Mouse (Mus musculus): ENCODE results near the gene Slc5a3. TPM values are rescaled to one million over a fixed set of nuclear protein-coding genes. Genes with fewer than 3 reads are reported as not detected.
A peak's percentile ranks its signal among the peaks of the same experiment; 100 is the strongest.
"Not testable (repeated sequence)": the region's sequence is repeated elsewhere in the genome, so short reads cannot be mapped to it uniquely, and the experiment has no call there.

The Slc5a3 gene
- polyA plus RNA-seq, 1 experiment from 2014 or later = 3.6 TPM

DNA sequence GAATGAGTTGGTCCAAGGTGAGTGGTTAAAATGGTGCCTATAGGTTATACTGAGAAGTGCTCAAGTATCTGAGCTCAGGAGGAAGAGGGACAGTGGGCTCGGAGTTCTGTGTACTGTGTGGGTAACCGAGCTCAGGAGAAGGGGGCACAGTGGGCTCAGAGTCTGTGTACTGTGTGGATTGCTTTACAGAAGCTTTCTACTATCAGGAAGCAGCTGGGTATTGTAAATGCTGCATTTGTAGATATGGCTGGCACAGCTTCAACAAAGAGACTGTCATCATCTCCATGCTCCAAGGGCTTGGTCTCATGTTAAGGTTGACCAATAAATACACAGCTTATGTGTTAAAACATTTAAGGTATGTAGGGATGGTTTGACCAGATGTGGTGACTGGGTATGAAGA lies 6.7 kb downstream of the Slc5a3 start:
- no peak for ATAC-seq (ENCODE audit: extremely low read depth, insufficient number of reproducible peaks, low FRiP score, low TSS enrichment)
- Histone ChIP-seq H3K9me3 (no peaks in the 10 kb centered on the region), H3K4me3 (no peak overlapping the region), H3K36me3 (peaks cover 81% of the 10 kb centered on the region), H3K4me1 (peaks cover 21% of the 10 kb centered on the region), H3K27me3 (replicated peaks) (no peaks in the 10 kb centered on the region), H3K27ac (replicated peaks) (no peak overlapping the region), H3K4me2 (no peak overlapping the region), H3K9ac (no peak overlapping the region)
- 68% methylated on average over 2 of the region's 2 CpGs for WGBS

- H3K9me3 ChIP-seq = no peaks in the 10 kb centered on the region
- H3K4me1 ChIP-seq = no peaks in the 10 kb centered on the region
- H3K27me3 ChIP-seq (replicated peaks) = no peaks in the 10 kb centered on the region
- no peak for ATAC-seq (ENCODE audit: extremely low read depth, insufficient number of reproducible peaks, low FRiP score, low TSS enrichment)
- H3K27ac ChIP-seq (replicated peaks) = no peak overlapping the region
- 75% methylated on average over 8 of the region's 8 CpGs for WGBS
- H3K36me3 ChIP-seq = peaks cover 67% of the 10 kb centered on the region
- H3K4me2 ChIP-seq = no peak overlapping the region
- no peak overlapping the region for H3K4me3 ChIP-seq
- H3K9ac ChIP-seq = no peak overlapping the region
These were observed 12.2 kb downstream of the Slc5a3 start for GRCm38 (mm10) chr16:92070338-92070737.

- Histone ChIP-seq H3K36me3 (peaks cover 48% of the 10 kb centered on the region), H3K27ac (replicated peaks) (no peak overlapping the region), H3K9ac (no peak overlapping the region), H3K4me1 (no peaks in the 10 kb centered on the region), H3K4me3 (no peak overlapping the region), H3K9me3 (no peaks in the 10 kb centered on the region), H3K27me3 (replicated peaks) (no peaks in the 10 kb centered on the region), H3K4me2 (no peak overlapping the region)
- ATAC-seq (ENCODE audit: extremely low read depth, insufficient number of reproducible peaks, low FRiP score, low TSS enrichment) = no peak
- 92% methylated on average over 8 of the region's 8 CpGs for WGBS
These were observed 18.7 kb downstream of the Slc5a3 start for GRCm38 (mm10) chr16:92076797-92077196.

GRCm38 (mm10) chr16:92083771-92084453 lies 25.8 kb downstream of the Slc5a3 start:
- no peaks in the 10 kb centered on the region for H3K27me3 ChIP-seq (replicated peaks)
- H3K9me3 ChIP-seq = no peaks in the 10 kb centered on the region
- H3K9ac ChIP-seq = no peak overlapping the region
- no peak for ATAC-seq (ENCODE audit: extremely low read depth, insufficient number of reproducible peaks, low FRiP score, low TSS enrichment)
- WGBS = 84% methylated on average over 10 of the region's 10 CpGs
- no peak overlapping the region for H3K4me2 ChIP-seq
- H3K36me3 ChIP-seq = peaks cover 26% of the 10 kb centered on the region
- no peak overlapping the region for H3K4me3 ChIP-seq
- H3K27ac ChIP-seq (replicated peaks) = no peak overlapping the region
- no peaks in the 10 kb centered on the region for H3K4me1 ChIP-seq

DNA sequence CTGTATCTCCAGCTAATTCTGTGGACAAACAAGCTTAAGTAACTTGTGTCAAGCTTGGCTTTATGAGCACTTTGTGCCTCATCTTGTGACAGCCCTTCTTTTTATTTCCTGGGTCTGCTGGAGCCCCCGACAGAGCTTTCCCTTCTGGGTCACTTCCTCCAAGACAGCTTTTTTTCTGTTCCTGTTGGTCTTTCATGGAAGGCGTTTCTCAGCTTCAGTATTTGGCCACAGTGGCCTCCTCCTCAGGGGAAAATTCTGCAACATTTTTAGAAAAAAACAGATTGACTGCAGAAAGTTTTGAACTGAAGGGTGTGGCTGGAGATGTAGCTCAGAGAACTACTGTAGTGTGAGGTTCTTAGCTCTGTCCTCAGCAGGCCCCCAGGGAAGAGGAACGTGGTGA lies 31.1 kb downstream of the Slc5a3 start:
- ATAC-seq (ENCODE audit: extremely low read depth, insufficient number of reproducible peaks, low FRiP score, low TSS enrichment) = no peak
- H3K4me2 ChIP-seq = no peak overlapping the region
- H3K4me1 ChIP-seq = no peaks in the 10 kb centered on the region
- no peak overlapping the region for H3K4me3 ChIP-seq
- no peaks in the 10 kb centered on the region for H3K27me3 ChIP-seq (replicated peaks)
- no peaks in the 10 kb centered on the region for H3K9me3 ChIP-seq
- no peak overlapping the region for H3K27ac ChIP-seq (replicated peaks)
- WGBS = 68% methylated on average over 3 of the region's 3 CpGs
- no peaks in the 10 kb centered on the region for H3K36me3 ChIP-seq
- H3K9ac ChIP-seq = no peak overlapping the region

DNA sequence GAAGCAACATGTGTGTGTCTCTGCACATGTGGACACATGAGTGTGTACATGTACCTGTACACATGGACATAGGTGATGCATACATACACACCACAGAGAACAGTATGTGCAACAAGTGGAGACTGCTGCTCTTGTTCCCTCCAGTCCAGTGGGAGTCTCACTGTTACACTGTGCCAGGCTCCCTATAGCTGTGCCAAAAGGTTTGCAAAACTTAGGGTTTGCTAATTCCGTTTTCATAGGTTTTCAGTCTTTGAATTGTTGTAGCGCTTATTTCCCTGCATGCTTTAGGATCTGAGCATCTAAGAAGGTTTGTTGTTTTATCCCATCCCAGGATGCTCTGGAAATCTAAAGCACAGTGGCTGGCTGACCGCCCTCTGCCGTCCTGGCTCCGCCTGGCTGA lies 33.8 kb downstream of the Slc5a3 start:
- Histone ChIP-seq H3K4me3 (no peak overlapping the region), H3K9ac (no peak overlapping the region), H3K36me3 (0 out of 2 replicates have a peak, but pooled peaks cover 3% of the 10 kb centered on the region), H3K27me3 (replicated peaks) (no peaks in the 10 kb centered on the region), H3K4me1 (peaks cover 7% of the 10 kb centered on the region; the same call in 1 of the 2 replicates), H3K9me3 (no peaks in the 10 kb centered on the region), H3K27ac (replicated peaks) (no peak overlapping the region), H3K4me2 (no peak overlapping the region)
- WGBS = 65% methylated on average over 5 of the region's 5 CpGs
- no peak for ATAC-seq (ENCODE audit: extremely low read depth, insufficient number of reproducible peaks, low FRiP score, low TSS enrichment)

DNA sequence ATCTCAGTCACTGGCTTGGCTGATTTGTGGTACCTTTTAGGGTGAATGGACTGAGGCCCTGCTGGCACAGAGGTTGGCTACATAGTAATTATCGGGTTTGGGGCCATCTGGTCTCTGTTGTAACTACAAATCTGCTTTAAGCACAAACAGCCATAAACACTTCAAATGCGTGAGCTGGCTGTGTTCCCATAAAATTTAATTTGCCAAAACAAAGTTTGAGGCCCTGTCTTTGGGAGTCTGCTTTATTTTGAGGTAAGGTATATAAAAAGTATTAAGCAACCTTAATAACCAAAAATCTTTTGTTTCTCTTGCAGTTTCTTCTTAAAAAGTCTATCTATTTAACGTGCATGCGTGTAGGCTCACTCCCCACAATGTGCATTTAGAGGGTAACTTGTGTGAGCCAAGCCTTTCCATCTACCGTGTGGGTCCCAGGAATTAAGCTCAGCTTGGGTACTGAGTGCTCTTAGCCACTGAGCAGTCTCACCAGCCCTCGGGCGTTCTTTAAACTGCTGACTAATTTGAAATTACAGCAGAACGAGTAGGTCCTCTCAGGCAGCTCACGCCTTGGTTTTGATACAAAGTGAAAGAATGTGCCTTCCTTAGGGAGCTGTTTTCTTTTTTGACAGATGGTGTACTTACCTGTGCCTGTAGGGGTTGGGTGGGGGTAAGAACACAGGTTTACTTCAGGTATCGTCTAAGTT lies 40.4 kb downstream of the Slc5a3 start:
- Histone ChIP-seq H3K27me3 (replicated peaks) (no peaks in the 10 kb centered on the region), H3K4me1 (peaks cover 16% of the 10 kb centered on the region), H3K4me3 (no peak overlapping the region), H3K4me2 (no peak overlapping the region), H3K36me3 (peaks cover 32% of the 10 kb centered on the region), H3K9ac (no peak overlapping the region), H3K27ac (replicated peaks) (no peak overlapping the region), H3K9me3 (no peaks in the 10 kb centered on the region)
- WGBS = 83% methylated on average over 10 of the region's 10 CpGs
- ATAC-seq (ENCODE audit: extremely low read depth, insufficient number of reproducible peaks, low FRiP score, low TSS enrichment) = no peak

- H3K27me3 ChIP-seq (replicated peaks) = no peaks in the 10 kb centered on the region
- no peak overlapping the region for H3K4me2 ChIP-seq
- ATAC-seq (ENCODE audit: extremely low read depth, insufficient number of reproducible peaks, low FRiP score, low TSS enrichment) = no peak
- H3K9me3 ChIP-seq = no peaks in the 10 kb centered on the region
- no peak overlapping the region for H3K27ac ChIP-seq (replicated peaks)
- no peak overlapping the region for H3K9ac ChIP-seq
- no peak overlapping the region for H3K4me3 ChIP-seq
- 89% methylated on average over 16 of the region's 16 CpGs for whole genome bisulfite sequencing
- peaks cover 32% of the 10 kb centered on the region for H3K36me3 ChIP-seq
- H3K4me1 ChIP-seq = peaks cover 25% of the 10 kb centered on the region
These were observed 41.5 kb downstream of the Slc5a3 start for GRCm38 (mm10) chr16:92099598-92099997.

GRCm38 (mm10) chr16:92100111-92100510 lies 42.0 kb downstream of the Slc5a3 start:
- H3K27ac ChIP-seq (replicated peaks) = no peak overlapping the region
- peaks cover 32% of the 10 kb centered on the region for H3K36me3 ChIP-seq
- WGBS = 81% methylated on average over 4 of the region's 4 CpGs
- no peak overlapping the region for H3K4me2 ChIP-seq
- no peaks in the 10 kb centered on the region for H3K27me3 ChIP-seq (replicated peaks)
- H3K4me3 ChIP-seq = no peak overlapping the region
- no peak overlapping the region for H3K9ac ChIP-seq
- ATAC-seq (ENCODE audit: extremely low read depth, insufficient number of reproducible peaks, low FRiP score, low TSS enrichment) = no peak
- H3K4me1 ChIP-seq = peaks cover 30% of the 10 kb centered on the region
- no peaks in the 10 kb centered on the region for H3K9me3 ChIP-seq

DNA sequence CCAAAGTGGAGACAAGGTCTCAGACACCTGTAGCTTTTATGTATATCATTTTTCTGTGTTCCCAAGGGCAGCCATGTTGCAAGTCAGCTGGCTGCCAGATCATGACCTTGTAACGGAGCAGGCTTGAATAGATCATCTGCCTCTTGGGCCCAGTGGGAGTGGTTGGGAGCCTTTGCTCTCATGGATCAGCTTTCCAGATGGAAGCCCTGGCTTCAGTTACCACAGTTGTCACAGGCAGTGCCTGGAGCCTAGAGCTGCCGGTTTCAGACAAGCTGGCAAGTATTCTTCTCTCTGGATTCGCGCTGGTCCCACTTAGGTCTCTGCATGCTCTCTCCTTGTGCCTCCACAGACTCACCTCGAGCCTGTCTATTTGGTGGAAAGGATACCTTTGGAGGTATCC lies 44.0 kb downstream of the Slc5a3 start:
- H3K4me2 ChIP-seq = no peak overlapping the region
- no peak overlapping the region; the same call in 1 of the 2 replicates for H3K27ac ChIP-seq (replicated peaks)
- H3K27me3 ChIP-seq (replicated peaks) = no peaks in the 10 kb centered on the region
- no peak for ATAC-seq (ENCODE audit: extremely low read depth, insufficient number of reproducible peaks, low FRiP score, low TSS enrichment)
- 85% methylated on average over 5 of the region's 5 CpGs for WGBS
- H3K36me3 ChIP-seq = peaks cover 29% of the 10 kb centered on the region
- no peaks in the 10 kb centered on the region for H3K9me3 ChIP-seq
- H3K4me1 ChIP-seq = peaks cover 32% of the 10 kb centered on the region
- H3K4me3 ChIP-seq = no peak overlapping the region
- no peak overlapping the region for H3K9ac ChIP-seq

DNA sequence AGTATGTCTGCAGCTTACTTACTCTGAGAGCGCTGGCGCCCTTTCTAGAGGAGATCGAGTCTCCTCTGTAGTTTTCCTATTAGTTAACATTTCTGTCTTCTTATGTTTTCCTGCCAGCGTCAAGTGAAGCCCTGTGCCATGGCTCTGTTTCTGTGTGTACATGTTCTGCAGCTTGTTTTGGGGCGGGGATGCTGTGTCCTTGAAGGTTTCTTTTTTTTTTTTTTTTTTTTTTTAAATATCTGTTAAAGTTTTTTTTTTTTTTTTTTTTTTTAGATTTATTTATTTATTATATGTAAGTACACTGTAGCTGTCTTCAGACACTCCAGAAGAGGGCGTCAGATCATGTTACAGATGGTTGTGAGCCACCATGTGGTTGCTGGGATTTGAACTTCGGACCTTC lies 44.8 kb downstream of the Slc5a3 start:
- Histone ChIP-seq H3K27ac (replicated peaks) (peak overlapping the region; percentile 92; the same call in 1 of the 2 replicates), H3K4me1 (peaks cover 32% of the 10 kb centered on the region), H3K36me3 (peaks cover 29% of the 10 kb centered on the region)
- H3K9me3 ChIP-seq; H3K9ac ChIP-seq; H3K4me2 ChIP-seq; H3K4me3 ChIP-seq; H3K27me3 ChIP-seq (replicated peaks); ATAC-seq (ENCODE audit: extremely low read depth, insufficient number of reproducible peaks, low FRiP score, low TSS enrichment): not testable (repeated sequence)
- 90% methylated on average over 6 of the region's 7 CpGs for WGBS
